Mouse (Mus musculus): ENCODE data around the gene Kank2. TPM values are rescaled to one million over a fixed set of nuclear protein-coding genes. Genes with fewer than 3 reads are reported as not detected.

Kank2 gene
- polyA plus RNA-seq (2015; fragmentation: Nextera tagmentation; extraction: Ambion mirVana) = 4.9 and 7.4 TPM in 2 replicates

- Histone ChIP-seq H3K4me2 (peak within 1 kb of the TSS; percentile 93), H3K36me3 (no peaks in the 10 kb centered on the region), H3K9ac (replicated peaks) (peak within 1 kb of the TSS; percentile 62), H3K9me3 (replicated peaks) (no peaks in the 10 kb centered on the region), H3K27me3 (replicated peaks) (0 out of 2 replicates have a peak, but pooled peaks cover 5% of the 10 kb centered on the region), H3K4me1 (peaks cover 18% of the 10 kb centered on the region), H3K27ac (replicated peaks) (peak within 1 kb of the TSS; percentile 77), H3K4me3 (replicated peaks) (peak within 1 kb of the TSS; percentile 72)
- ATAC-seq (ENCODE audit: low FRiP score) = peak; percentile 75
- under 1% methylated on average over 47 of the region's 52 CpGs for WGBS
Measured at GRCm38 (mm10) chr9:21798345-21799009, at the start of gene Kank2. Gene Kank2, minus strand, starts transcription at chr9:21798744.

GRCm38 (mm10) chr9:21847926-21848325 is 49.4 kb upstream of the Kank2 start:
- WGBS = 33% methylated on average over 10 of the region's 10 CpGs
- H3K4me3 ChIP-seq (replicated peaks) = no peak overlapping the region
- peak overlapping the region; percentile 57; the same call in 1 of the 2 replicates for H3K27ac ChIP-seq (replicated peaks)
- peaks cover 25% of the 10 kb centered on the region for H3K4me1 ChIP-seq
- ATAC-seq (ENCODE audit: low FRiP score) = no peak
- H3K9me3 ChIP-seq (replicated peaks) = no peaks in the 10 kb centered on the region
- H3K27me3 ChIP-seq (replicated peaks) = no peaks in the 10 kb centered on the region
- no peak overlapping the region for H3K4me2 ChIP-seq
- H3K9ac ChIP-seq (replicated peaks) = no peak overlapping the region
- no peaks in the 10 kb centered on the region for H3K36me3 ChIP-seq

- Histone ChIP-seq H3K4me1 (peaks cover 20% of the 10 kb centered on the region), H3K27me3 (replicated peaks) (no peaks in the 10 kb centered on the region), H3K36me3 (no peaks in the 10 kb centered on the region), H3K9me3 (replicated peaks) (no peaks in the 10 kb centered on the region), H3K4me2 (peak overlapping the region; percentile 43), H3K4me3 (replicated peaks) (no peak overlapping the region), H3K9ac (replicated peaks) (no peak overlapping the region; the same call in 1 of the 2 replicates), H3K27ac (replicated peaks) (peak overlapping the region; percentile 57; the same call in 1 of the 2 replicates)
- no peak for ATAC-seq (ENCODE audit: low FRiP score)
- WGBS = 20% methylated on average over 3 of the region's 3 CpGs
Measured at GRCm38 (mm10) chr9:21847425-21847824, 48.9 kb upstream of the Kank2 start.

- no peaks in the 10 kb centered on the region for H3K36me3 ChIP-seq
Measured at GRCm38 (mm10) chr9:21846755-21847341, 48.3 kb upstream of the Kank2 start.

GRCm38 (mm10) chr9:21845381-21846080 is 47.0 kb upstream of the Kank2 start:
- H3K9me3 ChIP-seq (replicated peaks) = no peaks in the 10 kb centered on the region
- H3K4me3 ChIP-seq (replicated peaks) = no peak overlapping the region
- no peak for ATAC-seq (ENCODE audit: low FRiP score)
- H3K27me3 ChIP-seq (replicated peaks) = no peaks in the 10 kb centered on the region
- WGBS = 57% methylated on average over 14 of the region's 14 CpGs
- H3K27ac ChIP-seq (replicated peaks) = no peak overlapping the region
- H3K36me3 ChIP-seq = no peaks in the 10 kb centered on the region
- H3K4me1 ChIP-seq = peaks cover 14% of the 10 kb centered on the region
- no peak overlapping the region for H3K9ac ChIP-seq (replicated peaks)
- no peak overlapping the region for H3K4me2 ChIP-seq

More at GRCm38 (mm10) chr9:21846755-21847341, 48.3 kb upstream of the Kank2 start:
- Histone ChIP-seq H3K27ac (replicated peaks) (peak overlapping the region; percentile 54), H3K27me3 (replicated peaks) (no peaks in the 10 kb centered on the region), H3K4me1 (peaks cover 14% of the 10 kb centered on the region), H3K9me3 (replicated peaks) (no peaks in the 10 kb centered on the region), H3K4me3 (replicated peaks) (no peak overlapping the region), H3K9ac (replicated peaks) (no peak overlapping the region; the same call in 1 of the 2 replicates), H3K4me2 (peak overlapping the region; percentile 43)
- ATAC-seq (ENCODE audit: low FRiP score) = peak; percentile 36; the same call in 1 of the 2 replicates
- 8% methylated on average over 11 of the region's 11 CpGs for WGBS

GRCm38 (mm10) chr9:21843086-21843485 is 44.5 kb upstream of the Kank2 start:
- H3K27ac ChIP-seq (replicated peaks) = no peak overlapping the region; the same call in 1 of the 2 replicates
- H3K4me2 ChIP-seq = no peak overlapping the region
- H3K9me3 ChIP-seq (replicated peaks) = no peaks in the 10 kb centered on the region
- H3K9ac ChIP-seq (replicated peaks) = no peak overlapping the region
- WGBS = 74% methylated on average over 6 of the region's 6 CpGs
- no peak for ATAC-seq (ENCODE audit: low FRiP score)
- no peak overlapping the region for H3K4me3 ChIP-seq (replicated peaks)
- H3K4me1 ChIP-seq = peaks cover 13% of the 10 kb centered on the region
- no peaks in the 10 kb centered on the region for H3K36me3 ChIP-seq
- no peaks in the 10 kb centered on the region for H3K27me3 ChIP-seq (replicated peaks)

- H3K4me1 ChIP-seq = peaks cover 6% of the 10 kb centered on the region; the same call in 1 of the 2 replicates
- ATAC-seq (ENCODE audit: low FRiP score) = no peak
- no peak overlapping the region for H3K9ac ChIP-seq (replicated peaks)
- no peaks in the 10 kb centered on the region for H3K27me3 ChIP-seq (replicated peaks)
- no peak overlapping the region for H3K4me2 ChIP-seq
- no peak overlapping the region; the same call in 1 of the 2 replicates for H3K27ac ChIP-seq (replicated peaks)
- H3K4me3 ChIP-seq (replicated peaks) = no peak overlapping the region
- H3K9me3 ChIP-seq (replicated peaks) = no peaks in the 10 kb centered on the region
- 64% methylated on average over 5 of the region's 5 CpGs for WGBS
- H3K36me3 ChIP-seq = no peaks in the 10 kb centered on the region
Measured at GRCm38 (mm10) chr9:21842391-21842790, 43.8 kb upstream of the Kank2 start.

GRCm38 (mm10) chr9:21841340-21841739 is 42.8 kb upstream of the Kank2 start:
- H3K4me2 ChIP-seq = no peak overlapping the region
- no peaks in the 10 kb centered on the region for H3K4me1 ChIP-seq
- no peak overlapping the region for H3K4me3 ChIP-seq (replicated peaks)
- no peaks in the 10 kb centered on the region for H3K27me3 ChIP-seq (replicated peaks)
- no peak for ATAC-seq (ENCODE audit: low FRiP score)
- no peaks in the 10 kb centered on the region for H3K9me3 ChIP-seq (replicated peaks)
- no peak overlapping the region for H3K27ac ChIP-seq (replicated peaks)
- WGBS = 96% methylated on average over 6 of the region's 6 CpGs
- no peak overlapping the region for H3K9ac ChIP-seq (replicated peaks)
- no peaks in the 10 kb centered on the region for H3K36me3 ChIP-seq

- 0 out of 2 replicates have a peak, but pooled peaks have one; percentile 36 for ATAC-seq (ENCODE audit: low FRiP score)
Measured at GRCm38 (mm10) chr9:21840115-21840787, 41.7 kb upstream of the Kank2 start.

GRCm38 (mm10) chr9:21837690-21838089 is 39.1 kb upstream of the Kank2 start:
- Histone ChIP-seq H3K4me2 (no peak overlapping the region), H3K9ac (replicated peaks) (no peak overlapping the region), H3K27me3 (replicated peaks) (no peaks in the 10 kb centered on the region), H3K27ac (replicated peaks) (no peak overlapping the region), H3K4me3 (replicated peaks) (no peak overlapping the region), H3K36me3 (no peaks in the 10 kb centered on the region), H3K9me3 (replicated peaks) (no peaks in the 10 kb centered on the region), H3K4me1 (no peaks in the 10 kb centered on the region)
- ATAC-seq (ENCODE audit: low FRiP score) = no peak
- 96% methylated on average over 2 of the region's 2 CpGs for WGBS

More at GRCm38 (mm10) chr9:21840115-21840787, 41.7 kb upstream of the Kank2 start:
- Histone ChIP-seq H3K9me3 (replicated peaks) (no peaks in the 10 kb centered on the region), H3K9ac (replicated peaks) (no peak overlapping the region), H3K27me3 (replicated peaks) (no peaks in the 10 kb centered on the region), H3K4me3 (replicated peaks) (no peak overlapping the region), H3K4me1 (no peaks in the 10 kb centered on the region), H3K27ac (replicated peaks) (no peak overlapping the region), H3K4me2 (no peak overlapping the region), H3K36me3 (no peaks in the 10 kb centered on the region)
- 64% methylated on average over 8 of the region's 8 CpGs for WGBS

GRCm38 (mm10) chr9:21835258-21835912 is 36.8 kb upstream of the Kank2 start, which contains the start of gene Angptl8:
Gene Angptl8, plus strand, starts transcription at chr9:21835510.
- Histone ChIP-seq H3K27me3 (replicated peaks) (no peaks in the 10 kb centered on the region), H3K4me1 (no peaks in the 10 kb centered on the region), H3K4me2 (no peak within 1 kb of the TSS), H3K9ac (replicated peaks) (no peak within 1 kb of the TSS), H3K4me3 (replicated peaks) (no peak within 1 kb of the TSS), H3K27ac (replicated peaks) (no peak within 1 kb of the TSS), H3K36me3 (no peaks in the 10 kb centered on the region), H3K9me3 (replicated peaks) (no peaks in the 10 kb centered on the region)
- WGBS = 54% methylated on average over 15 of the region's 15 CpGs
- no peak for ATAC-seq (ENCODE audit: low FRiP score)

All from neural tube, embryonic 15.5 days (tissue).